Mouse (Mus musculus): ENCODE measurements around the gene Rab34. TPM values are rescaled to one million over a fixed set of nuclear protein-coding genes. Genes with fewer than 3 reads are reported as not detected.
A peak's percentile ranks its signal among the peaks of the same experiment; 100 is the strongest.

Gene Rab34
- 10 to 100 TPM; 22.3 to 24.3 TPM for total RNA-seq (2021)

DNA sequence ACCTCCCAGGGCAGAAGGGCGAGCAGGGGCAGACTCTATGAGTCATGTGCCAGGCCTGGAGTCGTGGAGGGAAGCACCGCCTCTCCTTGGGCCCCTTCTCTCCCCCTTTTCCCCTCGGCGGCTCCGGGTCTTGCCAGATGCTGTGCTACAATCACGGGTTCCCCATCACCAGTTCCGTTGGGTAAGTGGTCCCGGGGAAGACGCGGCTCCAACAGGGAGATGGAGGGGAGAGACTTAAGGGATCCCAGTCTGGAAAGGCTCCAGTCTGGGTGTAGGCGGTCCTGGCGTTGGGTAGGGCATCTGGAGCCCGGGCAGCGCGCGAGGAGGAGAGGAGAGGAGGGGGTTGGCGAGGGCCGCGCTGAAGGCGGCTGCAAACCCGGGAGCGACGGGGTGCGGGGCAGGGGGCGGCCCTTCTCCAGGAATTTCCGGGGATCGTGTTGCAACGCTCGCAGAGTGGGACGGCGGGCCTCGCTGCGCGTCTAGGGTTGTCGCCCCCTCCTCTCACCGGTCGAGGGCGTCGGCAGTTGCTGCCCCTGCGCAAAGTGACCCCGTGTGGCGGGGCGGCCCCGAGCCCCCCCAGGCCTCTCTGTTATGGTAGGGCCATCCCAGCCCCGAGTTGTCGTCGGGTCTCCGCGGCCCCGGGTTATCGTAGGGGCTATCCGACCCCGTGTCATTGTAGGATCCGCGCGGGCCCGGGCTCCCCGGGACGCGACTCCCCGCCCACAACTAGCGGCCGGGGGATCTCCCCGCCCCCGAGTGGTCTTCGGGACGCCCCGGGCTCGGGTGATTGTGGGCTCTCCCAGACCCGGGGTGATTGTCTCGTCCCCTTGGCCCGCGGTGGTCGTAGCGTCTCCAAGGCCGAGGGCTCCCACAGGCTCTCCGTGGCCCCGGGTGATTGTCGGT lies at the start of gene Rab34:
Rab34 (plus strand) TSS at position 100 of the 903 bp plus-strand sequence.
- intact Hi-C loops (cut with DNase I) = no loop called here
- DNase-seq = peak; percentile 82 to 83

DNA sequence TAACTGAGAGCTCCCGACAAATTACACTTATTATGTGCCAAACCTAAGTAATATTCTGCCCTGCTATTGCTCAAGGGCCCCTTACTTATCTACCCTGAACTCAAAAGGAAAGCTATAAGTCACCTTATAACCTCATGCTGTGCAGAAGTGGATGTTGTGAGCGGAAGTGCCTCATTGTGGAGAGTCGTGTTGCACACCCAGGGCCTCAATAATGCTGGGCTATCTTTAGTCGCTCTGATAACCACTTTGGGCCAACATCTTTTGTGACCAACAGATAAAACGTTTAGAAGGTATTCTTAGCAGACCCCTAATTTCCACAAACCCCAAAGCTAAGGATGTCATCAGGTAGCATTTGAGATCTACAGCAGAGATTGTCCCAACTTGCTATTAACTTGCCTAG lies 47.6 kb upstream of the Rab34 start:
- intact Hi-C loops (cut with DNase I) = no loop called here
- no peak for DNase-seq

GRCm38 (mm10) chr11:78143520-78143919 lies 44.7 kb upstream of the Rab34 start:
- intact Hi-C loops (cut with DNase I) = no loop called here
- DNase-seq = no peak

- intact Hi-C loops (cut with DNase I) = loop anchor here (5.0 kb wide), 1 partner anchor 39 kb away; no protein-coding TSS in a partner anchor
- no peak for DNase-seq
Measured at GRCm38 (mm10) chr11:78146168-78146567, 42.1 kb upstream of the Rab34 start.

- DNase-seq = peak; percentile 32 to 37
- intact Hi-C loops (cut with DNase I) = loop anchor here (5.0 kb wide), 1 partner anchor 40 kb away; no protein-coding TSS in a partner anchor
Measured at GRCm38 (mm10) chr11:78146707-78147543, 41.3 kb upstream of the Rab34 start.

GRCm38 (mm10) chr11:78151161-78151560 lies 37.1 kb upstream of the Rab34 start:
- DNase-seq = peak in 1 of 2 experiments; percentile 56
- intact Hi-C loops (cut with DNase I) = loop anchor here (2.0 kb wide), 1 partner anchor 90 kb away; no protein-coding TSS in a partner anchor

- peak; percentile 78 to 79 for DNase-seq
- intact Hi-C loops (cut with DNase I) = no loop called here
Measured at GRCm38 (mm10) chr11:78152299-78153231, 35.7 kb upstream of the Rab34 start.

DNA sequence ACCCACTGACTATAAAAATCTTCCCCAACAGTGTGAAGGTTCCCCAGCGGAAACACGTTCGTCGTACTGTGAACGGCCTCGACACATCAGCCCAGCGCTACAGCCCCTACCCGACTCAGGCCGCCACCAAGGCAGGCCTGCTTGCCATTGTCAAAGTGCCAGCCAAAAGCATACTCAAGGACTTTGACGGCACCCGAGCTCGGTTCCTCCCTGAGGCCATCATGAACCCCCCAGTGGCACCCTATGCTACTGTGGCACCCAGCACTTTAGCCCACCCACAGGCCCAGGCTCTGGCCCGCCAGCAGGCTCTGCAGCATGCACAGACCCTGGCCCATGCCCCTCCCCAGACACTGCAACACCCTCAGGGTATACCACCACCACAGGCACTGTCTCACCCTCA lies 34.5 kb upstream of the Rab34 start:
- DNase-seq = no peak
- intact Hi-C loops (cut with DNase I) = no loop called here

DNA sequence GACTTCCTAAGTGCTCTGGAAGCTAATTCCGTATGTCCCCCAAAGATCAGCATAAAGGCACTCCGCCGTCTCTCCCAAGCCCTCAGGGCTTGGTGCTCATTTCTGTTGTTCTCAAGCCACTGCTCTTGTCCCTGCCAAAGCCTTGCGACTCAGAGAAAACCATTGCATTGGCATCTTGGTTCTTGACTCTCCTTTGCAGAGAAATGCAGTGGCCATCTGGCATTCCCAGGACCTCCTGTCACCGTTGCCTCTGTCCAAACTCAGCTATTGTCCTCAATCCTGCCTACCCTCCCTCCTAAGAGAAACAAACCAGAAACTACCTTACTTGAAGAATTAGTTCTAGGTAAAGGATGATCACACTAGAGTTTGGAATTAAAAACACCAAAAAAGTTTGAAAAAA lies 32.6 kb upstream of the Rab34 start:
- DNase-seq = no peak
- intact Hi-C loops (cut with DNase I) = no loop called here

DNA sequence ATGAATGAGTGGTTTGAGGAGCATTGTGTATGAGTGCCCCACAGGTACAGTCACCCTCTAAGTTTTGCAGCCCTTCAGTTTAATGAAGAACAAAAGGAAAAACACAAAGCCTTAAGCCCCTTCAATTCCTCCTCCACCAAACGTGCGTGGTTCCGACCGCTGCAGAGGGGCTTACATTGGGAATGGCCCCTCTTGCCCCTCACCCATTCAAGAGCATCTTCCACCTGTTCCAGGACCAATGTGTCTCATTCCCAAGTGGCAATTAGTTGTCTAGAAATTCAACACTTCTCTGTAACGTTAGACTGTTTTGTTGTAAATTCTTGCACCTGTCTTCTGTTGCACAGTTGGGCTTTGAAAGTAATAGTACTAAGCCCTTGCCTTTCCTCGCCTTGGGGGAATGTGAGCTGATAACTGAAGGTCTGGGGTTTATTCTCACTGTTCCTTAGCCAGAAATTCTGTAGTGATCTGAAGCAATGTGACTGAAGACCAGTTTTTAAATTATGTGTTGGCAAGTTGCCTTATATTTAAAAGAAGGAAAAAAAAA lies 32.0 kb upstream of the Rab34 start:
- no peak for DNase-seq
- intact Hi-C loops (cut with DNase I) = no loop called here

GRCm38 (mm10) chr11:78159096-78159495 lies 29.1 kb upstream of the Rab34 start:
- peak; percentile 88 to 92 for DNase-seq
- intact Hi-C loops (cut with DNase I) = loop anchor here (1.0 kb wide), 1 partner anchor 18 kb away; no protein-coding TSS in a partner anchor

GRCm38 (mm10) chr11:78159557-78159956 lies 28.7 kb upstream of the Rab34 start:
- DNase-seq = no peak
- intact Hi-C loops (cut with DNase I) = loop anchor here (1.0 kb wide), 1 partner anchor 18 kb away; no protein-coding TSS in a partner anchor

- no peak for DNase-seq
- intact Hi-C loops (cut with DNase I) = no loop called here
Measured at GRCm38 (mm10) chr11:78160171-78160570, 28.1 kb upstream of the Rab34 start.

- intact Hi-C loops (cut with DNase I) = no loop called here
- no peak for DNase-seq
Measured at GRCm38 (mm10) chr11:78160675-78161074, 27.6 kb upstream of the Rab34 start.

DNA sequence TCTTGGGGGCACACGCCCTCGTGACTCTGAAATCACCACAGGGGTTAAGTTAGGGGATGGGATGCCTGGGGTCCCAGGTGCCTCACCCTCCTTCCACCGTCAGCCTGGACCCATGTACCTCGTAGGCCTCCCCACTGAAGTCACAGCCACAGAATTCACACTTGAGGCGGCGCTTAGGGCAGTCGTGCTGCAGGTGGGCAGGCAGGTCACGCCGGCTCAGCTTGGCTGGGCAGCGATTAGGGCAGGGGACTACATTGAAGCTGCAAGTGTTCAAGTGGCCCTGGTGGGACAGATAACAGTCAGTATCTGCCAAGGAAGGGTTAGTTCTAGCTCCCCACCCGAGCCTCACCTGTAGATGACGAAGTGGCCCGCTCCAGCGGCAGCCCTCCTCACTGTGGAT lies 27.1 kb upstream of the Rab34 start:
- intact Hi-C loops (cut with DNase I) = no loop called here
- DNase-seq = no peak

- DNase-seq = no peak
- intact Hi-C loops (cut with DNase I) = no loop called here
Measured at GRCm38 (mm10) chr11:78161968-78162367, 26.3 kb upstream of the Rab34 start.

DNA sequence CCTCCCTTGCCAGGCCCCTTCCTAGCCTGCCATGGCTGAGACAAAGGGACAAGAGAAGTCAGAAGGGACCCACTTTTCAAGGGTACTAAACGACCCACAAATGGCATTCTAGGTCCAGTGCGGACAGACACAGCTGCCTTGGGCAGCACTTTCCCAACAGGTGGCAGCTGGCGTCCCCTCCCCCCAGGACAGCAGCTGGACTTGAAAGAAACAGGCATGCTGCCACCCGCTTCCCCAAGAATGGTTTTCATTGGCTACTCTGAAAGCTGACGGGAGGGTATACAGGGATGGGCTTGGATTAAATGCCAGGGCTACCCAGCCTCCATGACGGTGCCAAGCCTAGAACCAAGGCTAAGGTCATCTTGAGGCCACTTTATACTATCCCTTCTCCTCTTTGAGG lies 25.7 kb upstream of the Rab34 start:
- peak in 1 of 2 experiments; percentile 44 for DNase-seq
- intact Hi-C loops (cut with DNase I) = no loop called here

- intact Hi-C loops (cut with DNase I) = no loop called here
- no peak for DNase-seq
Measured at GRCm38 (mm10) chr11:78163045-78163444, 25.2 kb upstream of the Rab34 start.

DNA sequence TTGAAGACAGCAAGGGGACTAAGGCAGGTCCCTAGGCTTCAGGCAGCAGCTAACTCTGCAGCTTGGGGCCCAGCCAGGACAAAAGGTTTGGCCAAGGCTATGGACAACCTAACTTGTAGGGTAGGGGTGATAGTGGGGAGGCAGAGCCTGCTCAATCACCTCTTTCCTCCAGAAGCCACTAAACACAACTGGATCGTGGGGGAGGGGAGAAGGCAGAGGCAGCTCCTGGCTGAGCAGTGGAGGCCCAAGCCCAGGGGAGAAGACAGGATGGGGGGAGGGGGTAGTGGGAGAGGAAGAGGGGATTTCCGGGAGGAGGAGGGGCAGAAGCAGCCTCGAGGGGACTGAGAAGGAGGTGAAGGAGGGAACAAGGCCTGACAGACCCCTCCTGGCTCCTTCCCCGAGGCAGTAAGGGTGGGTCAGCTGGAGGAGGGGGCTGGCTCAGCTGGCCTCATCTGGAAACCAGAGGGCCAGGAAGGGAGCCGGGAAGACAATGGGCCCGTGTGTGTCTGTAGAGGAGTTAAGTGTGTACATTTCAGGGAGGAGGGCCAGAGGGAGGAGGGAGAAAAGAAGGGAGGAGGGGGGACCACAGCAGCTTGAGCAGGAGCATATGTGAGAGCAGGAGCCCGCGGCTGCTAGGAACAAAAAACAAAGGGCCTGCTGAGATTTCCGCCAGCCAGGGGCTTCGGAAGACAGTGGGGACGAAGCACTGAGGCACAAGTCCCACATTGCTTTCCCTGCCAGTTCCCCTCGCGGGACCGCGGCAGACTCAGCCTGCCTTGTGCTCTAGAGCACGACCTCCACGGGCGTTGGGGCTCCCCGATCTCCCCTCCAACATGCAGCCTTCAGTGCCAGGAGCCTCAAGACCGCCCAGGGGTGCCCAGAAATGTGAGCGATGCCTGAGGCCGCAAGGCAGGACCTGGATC lies 24.3 kb upstream of the Rab34 start:
- DNase-seq = peak; percentile 85 to 86
- intact Hi-C loops (cut with DNase I) = no loop called here
